Mouse (Mus musculus): Measurements from ENCODE around the gene Amotl2. TPM values are rescaled to one million over a fixed set of nuclear protein-coding genes. Genes with fewer than 3 reads are reported as not detected.

The Amotl2 gene
- polyA plus RNA-seq, 1 experiment from 2014 or later, result 37.7 TPM

DNA sequence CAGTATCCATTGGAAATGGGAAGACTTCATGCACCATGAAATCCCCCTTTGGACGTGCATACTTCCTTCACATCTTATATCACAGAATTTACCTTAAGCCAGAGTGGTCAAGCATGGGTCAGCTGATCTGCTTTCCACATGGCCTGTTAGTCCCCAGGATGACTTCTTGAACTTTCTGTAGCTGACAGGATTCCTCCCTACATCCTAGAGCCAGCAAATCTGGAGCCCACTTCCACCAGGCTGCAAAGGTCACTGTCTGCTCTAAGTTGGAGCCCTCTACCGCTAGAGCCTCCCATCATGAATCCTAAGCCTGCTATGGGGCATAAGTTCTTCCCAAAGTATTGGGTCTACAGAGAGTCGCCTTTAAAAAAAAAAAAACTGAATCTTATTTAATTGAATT, 18.8 kb downstream of the Amotl2 start:
- ATAC-seq (ENCODE audit: low read depth), result no peak
- Histone ChIP-seq H3K9me3 (ENCODE audit: control insufficient read depth, low read length) (no peaks in the 10 kb centered on the region), H3K27ac (ENCODE audit: low read depth, low read length) (no peak overlapping the region), H3K4me3 (ENCODE audit: low read depth, low read length) (no peak overlapping the region), H3K36me3 (ENCODE audit: control insufficient read depth, insufficient read depth, low read length) (peaks cover 35% of the 10 kb centered on the region), H3K27me3 (ENCODE audit: control insufficient read depth, insufficient read depth, low read length) (no peaks in the 10 kb centered on the region), H3K4me2 (ENCODE audit: low read depth, low read length) (no peak overlapping the region), H3K4me1 (ENCODE audit: control insufficient read depth, insufficient read depth, low read length) (no peaks in the 10 kb centered on the region), H3K9ac (replicated peaks; ENCODE audit: low read depth, low read length) (no peak overlapping the region)
- 95% methylated on average over 3 of the region's 3 CpGs for WGBS

DNA sequence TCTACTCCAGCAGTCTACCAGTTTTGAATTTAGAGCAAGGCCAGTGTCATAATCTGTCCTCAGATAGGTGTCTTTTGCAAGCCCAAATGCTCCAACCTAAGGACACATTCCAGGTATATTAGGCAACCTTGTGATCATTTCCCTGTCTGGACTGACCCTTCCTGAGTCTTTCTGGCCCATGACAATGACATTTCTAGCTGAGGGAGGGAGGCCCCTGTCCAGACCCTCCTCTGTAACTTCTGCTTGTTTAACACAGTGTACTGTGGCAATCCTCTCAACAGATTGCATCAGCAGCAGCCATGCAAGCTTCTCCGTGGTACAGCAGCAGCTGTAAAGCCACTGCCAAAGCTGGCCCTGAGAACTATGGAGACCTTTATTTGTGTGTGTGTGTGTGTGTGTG, 19.5 kb downstream of the Amotl2 start:
- Histone ChIP-seq H3K27me3 (ENCODE audit: control insufficient read depth, insufficient read depth, low read length) (no peaks in the 10 kb centered on the region), H3K9me3 (ENCODE audit: control insufficient read depth, low read length) (no peaks in the 10 kb centered on the region), H3K4me2 (ENCODE audit: low read depth, low read length) (no peak overlapping the region), H3K36me3 (ENCODE audit: control insufficient read depth, insufficient read depth, low read length) (peaks cover 29% of the 10 kb centered on the region), H3K4me1 (ENCODE audit: control insufficient read depth, insufficient read depth, low read length) (no peaks in the 10 kb centered on the region), H3K4me3 (ENCODE audit: low read depth, low read length) (no peak overlapping the region), H3K9ac (replicated peaks; ENCODE audit: low read depth, low read length) (no peak overlapping the region), H3K27ac (ENCODE audit: low read depth, low read length) (no peak overlapping the region)
- WGBS, result 91% methylated on average over 1 of the region's 1 CpGs
- no peak for ATAC-seq (ENCODE audit: low read depth)

DNA sequence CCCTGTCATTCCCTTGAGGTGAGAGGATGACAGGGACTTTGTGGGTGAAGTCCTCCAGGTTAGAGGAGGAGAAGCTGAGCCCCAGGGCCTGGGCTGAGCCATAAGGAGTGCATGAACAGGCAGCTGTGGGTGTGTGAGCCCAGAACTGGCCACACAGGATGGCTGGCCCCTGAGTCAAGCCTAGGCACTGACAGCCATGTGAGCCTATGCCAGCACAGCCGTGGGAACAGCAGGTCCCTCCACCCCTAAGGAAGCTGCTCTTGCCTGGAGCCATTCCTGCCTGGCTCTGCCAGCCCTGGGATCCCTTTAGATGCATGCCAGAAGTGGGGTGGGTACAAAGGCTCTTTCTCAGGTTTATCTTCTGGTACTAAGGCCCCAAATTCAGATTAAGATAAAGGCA, 20.9 kb downstream of the Amotl2 start:
- no peak overlapping the region for H3K9ac ChIP-seq (replicated peaks; ENCODE audit: low read depth, low read length)
- no peaks in the 10 kb centered on the region for H3K4me1 ChIP-seq (ENCODE audit: control insufficient read depth, insufficient read depth, low read length)
- H3K4me3 ChIP-seq (ENCODE audit: low read depth, low read length), result no peak overlapping the region
- no peaks in the 10 kb centered on the region for H3K9me3 ChIP-seq (ENCODE audit: control insufficient read depth, low read length)
- 50% methylated on average over 1 of the region's 1 CpGs for WGBS
- no peak overlapping the region for H3K4me2 ChIP-seq (ENCODE audit: low read depth, low read length)
- no peak for ATAC-seq (ENCODE audit: low read depth)
- no peak overlapping the region for H3K27ac ChIP-seq (ENCODE audit: low read depth, low read length)
- H3K27me3 ChIP-seq (ENCODE audit: control insufficient read depth, insufficient read depth, low read length), result no peaks in the 10 kb centered on the region
- H3K36me3 ChIP-seq (ENCODE audit: control insufficient read depth, insufficient read depth, low read length), result peaks cover 16% of the 10 kb centered on the region

DNA sequence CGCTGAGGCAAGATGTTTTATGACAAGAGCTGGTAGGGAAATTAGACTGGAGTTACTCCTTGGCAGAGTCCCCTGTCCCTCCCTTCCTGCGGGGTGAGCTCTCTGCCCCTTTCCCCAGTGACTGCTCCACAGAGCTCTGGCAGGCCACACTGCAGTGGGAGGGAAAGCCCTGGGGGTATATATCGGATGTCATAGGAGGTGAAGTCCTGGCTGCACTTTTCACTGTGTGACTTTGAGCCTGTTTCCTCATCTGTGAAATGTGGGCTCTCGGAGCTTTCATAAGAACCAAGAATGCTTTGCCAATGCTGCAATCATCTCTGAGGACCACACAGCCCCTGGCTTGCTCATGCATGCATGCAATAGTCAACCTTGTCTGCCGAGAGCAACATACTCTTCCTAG, 30.3 kb downstream of the Amotl2 start:
- H3K9me3 ChIP-seq (ENCODE audit: control insufficient read depth, low read length), result no peaks in the 10 kb centered on the region
- no peak for ATAC-seq (ENCODE audit: low read depth)
- no peak overlapping the region for H3K4me2 ChIP-seq (ENCODE audit: low read depth, low read length)
- no peaks in the 10 kb centered on the region for H3K4me1 ChIP-seq (ENCODE audit: control insufficient read depth, insufficient read depth, low read length)
- no peak overlapping the region for H3K27ac ChIP-seq (ENCODE audit: low read depth, low read length)
- no peaks in the 10 kb centered on the region for H3K36me3 ChIP-seq (ENCODE audit: control insufficient read depth, insufficient read depth, low read length)
- no peak overlapping the region for H3K9ac ChIP-seq (replicated peaks; ENCODE audit: low read depth, low read length)
- 76% methylated on average over 5 of the region's 5 CpGs for WGBS
- no peak overlapping the region for H3K4me3 ChIP-seq (ENCODE audit: low read depth, low read length)
- H3K27me3 ChIP-seq (ENCODE audit: control insufficient read depth, insufficient read depth, low read length), result no peaks in the 10 kb centered on the region

DNA sequence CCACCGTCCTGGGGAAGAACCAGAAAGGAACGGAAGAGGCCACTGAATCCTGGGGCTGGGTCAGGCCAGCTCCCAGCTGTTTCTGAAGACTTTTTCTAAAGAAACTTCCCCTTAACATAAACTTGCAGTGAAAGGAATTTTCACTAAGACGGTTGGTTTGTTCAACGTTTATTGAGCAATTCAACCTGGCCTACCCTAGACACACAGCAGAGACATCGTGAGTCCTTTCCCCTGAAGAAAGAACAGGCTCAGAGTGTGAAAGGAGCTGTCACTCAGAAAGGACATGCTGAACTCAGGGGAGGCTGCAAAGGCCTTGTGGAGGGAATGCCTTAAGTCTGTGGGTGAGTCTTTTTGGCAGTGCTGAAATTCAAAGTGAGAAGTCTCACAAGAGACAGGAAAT, 31.4 kb downstream of the Amotl2 start:
- no peaks in the 10 kb centered on the region for H3K9me3 ChIP-seq (ENCODE audit: control insufficient read depth, low read length)
- no peak overlapping the region for H3K9ac ChIP-seq (replicated peaks; ENCODE audit: low read depth, low read length)
- no peak overlapping the region for H3K4me2 ChIP-seq (ENCODE audit: low read depth, low read length)
- no peaks in the 10 kb centered on the region for H3K4me1 ChIP-seq (ENCODE audit: control insufficient read depth, insufficient read depth, low read length)
- no peaks in the 10 kb centered on the region for H3K27me3 ChIP-seq (ENCODE audit: control insufficient read depth, insufficient read depth, low read length)
- no peaks in the 10 kb centered on the region for H3K36me3 ChIP-seq (ENCODE audit: control insufficient read depth, insufficient read depth, low read length)
- WGBS, result 51% methylated on average over 5 of the region's 5 CpGs
- no peak overlapping the region for H3K4me3 ChIP-seq (ENCODE audit: low read depth, low read length)
- no peak overlapping the region for H3K27ac ChIP-seq (ENCODE audit: low read depth, low read length)
- no peak for ATAC-seq (ENCODE audit: low read depth)

DNA sequence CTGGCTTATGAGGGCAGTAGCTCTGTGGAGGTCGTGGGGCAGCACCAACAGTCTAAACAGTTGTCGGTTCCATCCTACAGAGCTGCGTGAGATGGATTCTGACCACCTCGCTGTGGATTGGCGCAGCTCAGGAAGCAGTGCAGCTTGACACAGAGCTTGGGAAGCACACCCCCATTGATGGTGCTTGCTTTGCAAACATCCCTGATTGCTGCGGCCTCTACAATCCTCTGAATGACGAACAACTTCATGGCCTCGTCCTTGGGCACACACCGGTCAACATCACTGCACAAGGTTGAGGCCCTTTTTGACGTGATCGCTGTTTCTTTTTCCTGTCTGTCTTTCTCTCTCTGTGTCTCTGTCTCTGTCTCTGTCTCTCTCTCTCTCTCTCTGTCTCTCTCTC, 32.7 kb downstream of the Amotl2 start:
- no peaks in the 10 kb centered on the region for H3K36me3 ChIP-seq (ENCODE audit: control insufficient read depth, insufficient read depth, low read length)
- no peak overlapping the region for H3K9ac ChIP-seq (replicated peaks; ENCODE audit: low read depth, low read length)
- no peak overlapping the region for H3K4me2 ChIP-seq (ENCODE audit: low read depth, low read length)
- H3K4me1 ChIP-seq (ENCODE audit: control insufficient read depth, insufficient read depth, low read length), result no peaks in the 10 kb centered on the region
- H3K27ac ChIP-seq (ENCODE audit: low read depth, low read length), result no peak overlapping the region
- H3K9me3 ChIP-seq (ENCODE audit: control insufficient read depth, low read length), result no peaks in the 10 kb centered on the region
- no peak for ATAC-seq (ENCODE audit: low read depth)
- WGBS, result 84% methylated on average over 11 of the region's 11 CpGs
- no peak overlapping the region for H3K4me3 ChIP-seq (ENCODE audit: low read depth, low read length)
- H3K27me3 ChIP-seq (ENCODE audit: control insufficient read depth, insufficient read depth, low read length), result no peaks in the 10 kb centered on the region

DNA sequence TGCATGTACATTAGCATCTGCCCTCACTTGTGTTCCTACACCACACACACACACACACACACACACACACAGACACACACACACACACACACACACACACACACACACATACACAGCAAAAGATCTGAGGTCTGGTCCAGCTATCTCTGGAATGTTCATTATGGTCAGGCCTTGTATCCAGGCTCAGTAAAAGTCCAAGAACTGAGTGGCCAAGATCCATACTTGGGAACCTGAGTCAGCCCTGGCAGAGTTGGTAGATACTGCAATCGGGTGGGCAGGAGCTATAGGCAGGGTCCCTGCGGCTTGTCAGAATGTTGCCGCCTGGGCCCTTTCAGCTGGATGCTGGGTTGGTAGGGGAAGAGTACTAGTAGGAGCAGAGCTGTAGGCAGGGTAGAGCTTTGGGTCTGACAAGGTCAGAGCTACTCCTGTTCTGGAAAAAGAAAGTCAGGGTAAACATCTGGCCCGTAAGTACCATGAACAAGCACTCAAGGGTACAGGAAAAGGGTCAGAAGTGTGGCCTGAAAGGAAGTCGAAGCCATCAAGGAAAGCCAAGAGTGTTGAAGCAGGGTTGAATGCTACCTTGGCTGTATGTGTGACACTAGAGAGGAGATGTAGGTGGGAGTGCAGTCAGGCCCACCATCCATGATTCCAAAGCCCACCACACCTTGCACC, 35.3 kb downstream of the Amotl2 start:
- H3K36me3 ChIP-seq (ENCODE audit: control insufficient read depth, insufficient read depth, low read length), result no peaks in the 10 kb centered on the region
- ATAC-seq (ENCODE audit: low read depth), result no peak
- WGBS, result 91% methylated on average over 5 of the region's 5 CpGs
- H3K9ac ChIP-seq (replicated peaks; ENCODE audit: low read depth, low read length), result no peak overlapping the region
- no peak overlapping the region for H3K27ac ChIP-seq (ENCODE audit: low read depth, low read length)
- no peaks in the 10 kb centered on the region for H3K27me3 ChIP-seq (ENCODE audit: control insufficient read depth, insufficient read depth, low read length)
- H3K4me3 ChIP-seq (ENCODE audit: low read depth, low read length), result no peak overlapping the region
- no peaks in the 10 kb centered on the region for H3K9me3 ChIP-seq (ENCODE audit: control insufficient read depth, low read length)
- no peak overlapping the region for H3K4me2 ChIP-seq (ENCODE audit: low read depth, low read length)
- no peaks in the 10 kb centered on the region for H3K4me1 ChIP-seq (ENCODE audit: control insufficient read depth, insufficient read depth, low read length)

DNA sequence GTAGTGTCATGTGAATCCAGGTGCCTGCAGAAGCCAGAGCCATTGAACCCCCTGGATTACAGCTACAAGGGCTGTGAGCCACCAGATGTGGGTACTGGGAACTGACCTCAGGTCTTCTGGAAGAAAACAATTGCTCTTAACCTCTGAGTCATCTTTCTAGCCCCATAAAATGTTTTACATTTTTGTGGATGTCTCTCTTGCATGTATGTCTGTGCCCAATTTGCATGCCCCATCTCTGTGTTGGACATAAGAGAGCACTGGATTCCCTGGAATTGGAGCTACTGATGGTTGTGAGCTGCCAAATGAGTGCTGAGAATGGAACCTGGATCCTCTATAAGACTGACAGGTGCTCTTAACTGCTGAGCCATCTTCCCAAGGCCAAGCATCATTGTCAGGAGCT, 36.8 kb downstream of the Amotl2 start:
- no peak for ATAC-seq (ENCODE audit: low read depth)
- Histone ChIP-seq H3K27me3 (ENCODE audit: control insufficient read depth, insufficient read depth, low read length) (no peaks in the 10 kb centered on the region), H3K9me3 (ENCODE audit: control insufficient read depth, low read length) (no peaks in the 10 kb centered on the region), H3K4me2 (ENCODE audit: low read depth, low read length) (no peak overlapping the region), H3K4me1 (ENCODE audit: control insufficient read depth, insufficient read depth, low read length) (no peaks in the 10 kb centered on the region), H3K4me3 (ENCODE audit: low read depth, low read length) (no peak overlapping the region), H3K36me3 (ENCODE audit: control insufficient read depth, insufficient read depth, low read length) (no peaks in the 10 kb centered on the region), H3K9ac (replicated peaks; ENCODE audit: low read depth, low read length) (no peak overlapping the region), H3K27ac (ENCODE audit: low read depth, low read length) (no peak overlapping the region)

DNA sequence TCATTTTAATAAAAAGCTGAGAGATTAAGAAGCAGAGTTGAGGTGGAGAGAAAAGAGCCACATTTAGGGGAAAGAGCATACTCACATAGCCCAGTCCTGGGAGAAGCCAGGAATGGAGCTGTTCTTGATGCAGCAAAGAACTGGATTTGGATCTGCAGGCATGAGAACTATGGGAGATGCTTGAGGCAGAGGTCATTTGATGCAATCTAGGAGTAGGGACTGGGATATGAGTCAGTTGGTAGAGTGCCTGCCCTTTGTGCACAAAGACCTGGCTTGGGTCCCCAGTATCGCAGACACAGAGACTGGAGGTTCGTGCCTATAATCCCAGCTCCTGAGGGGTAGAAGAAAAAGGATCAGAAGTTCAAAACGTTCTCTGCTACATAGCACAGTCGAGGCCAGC, 38.7 kb downstream of the Amotl2 start:
- H3K36me3 ChIP-seq (ENCODE audit: control insufficient read depth, insufficient read depth, low read length), result no peaks in the 10 kb centered on the region
- WGBS, result 87% methylated on average over 4 of the region's 4 CpGs
- H3K4me1 ChIP-seq (ENCODE audit: control insufficient read depth, insufficient read depth, low read length), result no peaks in the 10 kb centered on the region
- H3K27ac ChIP-seq (ENCODE audit: low read depth, low read length), result no peak overlapping the region
- H3K9ac ChIP-seq (replicated peaks; ENCODE audit: low read depth, low read length), result no peak overlapping the region
- no peaks in the 10 kb centered on the region for H3K27me3 ChIP-seq (ENCODE audit: control insufficient read depth, insufficient read depth, low read length)
- no peak overlapping the region for H3K4me2 ChIP-seq (ENCODE audit: low read depth, low read length)
- no peak for ATAC-seq (ENCODE audit: low read depth)
- H3K4me3 ChIP-seq (ENCODE audit: low read depth, low read length), result no peak overlapping the region
- H3K9me3 ChIP-seq (ENCODE audit: control insufficient read depth, low read length), result no peaks in the 10 kb centered on the region
